Mouse (Mus musculus) C2C12 (cell line): ENCODE measurements at regions not wholly inside any gene's neighbourhood (a gene's known extent, or its start where the extent isn't known, plus 50 kb on each side); places are given as distances from the start of the nearest gene placed in this dataset.

Experiments used
- H3K27me3 ChIP-seq: one replicate; pipeline ENCODE4 v1.6.1; 2011; ENCODE audit not compliant: control insufficient read depth, insufficient read depth, insufficient read length
- H3K36me3 ChIP-seq: one replicate; pipeline ENCODE4 v1.6.1; 2011; ENCODE audit not compliant: control insufficient read depth, insufficient read depth
- H3K4me3 ChIP-seq: one replicate; pipeline ENCODE4 v1.5.1; 2011; ENCODE audit warnings: mild to moderate bottlenecking, control low read depth; ENCODE audit not compliant: poor library complexity, insufficient read depth, severe bottlenecking
- H3K79me2 ChIP-seq: one replicate; pipeline ENCODE4 v1.6.1; 2011; ENCODE audit not compliant: control insufficient read depth, insufficient read depth
- H3K79me3 ChIP-seq: one replicate; pipeline ENCODE4 v1.6.1; 2011; ENCODE audit warnings: low read depth, control low read depth
- H3ac ChIP-seq: one replicate; pipeline ENCODE3; 2011; ENCODE audit warnings: low read depth; ENCODE audit not compliant: control insufficient read depth, insufficient read length
- CEBPB ChIP-seq: IDR thresholded peaks from one replicate; pipeline ENCODE4 v1.6.1; 2011; ENCODE audit warnings: low read depth, mild to moderate bottlenecking, control low read depth, moderate library complexity
- CTCF ChIP-seq: IDR thresholded peaks from one replicate; pipeline ENCODE4 v1.5.1; 2011; ENCODE audit not compliant: control insufficient read depth, insufficient read depth, insufficient read length
- FOSL1 ChIP-seq: IDR thresholded peaks from one replicate; pipeline ENCODE4 v1.8.0; 2011; ENCODE audit warnings: mild to moderate bottlenecking, low read length; ENCODE audit not compliant: poor library complexity, insufficient read depth, severe bottlenecking
- MAX ChIP-seq: IDR thresholded peaks from one replicate; pipeline ENCODE4 v1.6.1; 2011; ENCODE audit warnings: mild to moderate bottlenecking, control low read depth
- MYOD1 ChIP-seq: IDR thresholded peaks from one replicate; pipeline ENCODE4 v1.6.1; 2011; ENCODE audit warnings: low read depth; ENCODE audit not compliant: control insufficient read depth, insufficient read length
- MYOG ChIP-seq: IDR thresholded peaks from one replicate; pipeline ENCODE4 v1.6.1; 2011; ENCODE audit not compliant: control insufficient read depth, insufficient read length; ENCODE audit errors: extremely low read depth
- USF1 ChIP-seq: IDR thresholded peaks from one replicate; pipeline ENCODE4 v1.6.1; 2011; ENCODE audit warnings: low read depth, mild to moderate bottlenecking, control low read depth, moderate library complexity

DNA sequence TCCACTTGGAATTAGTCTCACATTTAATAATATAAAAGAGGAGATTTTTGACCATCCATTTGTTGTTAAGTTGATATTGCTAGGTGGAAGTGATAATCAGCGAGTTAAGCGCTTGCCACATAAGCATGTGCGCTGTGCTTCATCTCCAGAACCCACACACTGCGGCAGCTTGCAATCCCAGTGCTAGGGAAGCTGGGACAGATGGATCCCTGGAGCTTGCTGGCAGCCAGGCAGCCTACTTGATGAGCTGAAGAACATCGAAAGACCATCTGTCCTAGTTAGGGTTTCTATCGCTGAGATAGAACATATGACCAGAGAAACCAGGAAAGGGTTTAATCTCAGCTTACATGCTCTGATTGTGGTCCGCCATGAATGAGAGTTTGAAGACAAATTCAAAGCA is 266.1 kb upstream of the Pfn2 start:
- no peaks in the 10 kb centered on the region for H3K79me3 ChIP-seq
- no peak for TF ChIP-seq USF1
- TF ChIP-seq CTCF: no peak
- no peak for TF ChIP-seq CEBPB
- no peak for TF ChIP-seq MYOG
- TF ChIP-seq MYOD1: no peak
- no peak for TF ChIP-seq MAX
- no peak for TF ChIP-seq FOSL1

GRCm38 (mm10) chr3:58115511-58115910 is 267.6 kb upstream of the Pfn2 start:
- peaks cover 27% of the 10 kb centered on the region for H3K27me3 ChIP-seq
- TF ChIP-seq MAX: no peak
- no peak for TF ChIP-seq MYOD1
- no peak for TF ChIP-seq CTCF
- TF ChIP-seq CEBPB: no peak
- no peak for TF ChIP-seq FOSL1
- no peak for TF ChIP-seq MYOG
- TF ChIP-seq USF1: no peak
- H3K36me3 ChIP-seq: no peaks in the 10 kb centered on the region
- H3K79me3 ChIP-seq: no peaks in the 10 kb centered on the region
- H3K79me2 ChIP-seq: no peaks in the 10 kb centered on the region
- H3ac ChIP-seq: no peak overlapping the region
- H3K4me3 ChIP-seq: no peak overlapping the region

More for the DNA sequence above, 266.1 kb upstream of the Pfn2 start:
- H3K4me3 ChIP-seq: no peak overlapping the region
- peaks cover 35% of the 10 kb centered on the region for H3K27me3 ChIP-seq
- H3K36me3 ChIP-seq: no peaks in the 10 kb centered on the region
- no peaks in the 10 kb centered on the region for H3K79me2 ChIP-seq
- H3ac ChIP-seq: no peak overlapping the region

DNA sequence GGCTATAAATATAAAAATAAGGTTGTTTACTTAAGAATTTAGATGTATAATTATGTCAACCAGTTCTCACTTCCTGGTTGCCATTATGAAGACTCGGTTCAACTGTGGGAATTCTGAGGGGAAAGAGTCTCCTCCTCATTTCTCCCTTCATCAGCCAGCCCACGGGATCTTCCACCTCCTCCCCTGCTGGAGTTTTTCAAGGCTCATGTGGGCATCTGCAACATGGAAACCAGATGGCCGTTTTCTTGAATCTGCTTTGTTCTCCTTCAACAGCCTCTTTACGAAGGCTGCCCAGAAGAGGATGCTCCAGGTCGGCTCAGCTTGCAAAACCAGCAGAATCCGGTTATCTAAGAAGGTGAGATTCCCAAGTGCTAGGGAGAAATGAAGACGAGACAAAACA is 269.0 kb upstream of the Pfn2 start:
- Histone ChIP-seq H3K27me3 (peaks cover 33% of the 10 kb centered on the region), H3ac (no peak overlapping the region), H3K79me2 (no peaks in the 10 kb centered on the region), H3K79me3 (no peaks in the 10 kb centered on the region), H3K36me3 (no peaks in the 10 kb centered on the region), H3K4me3 (no peak overlapping the region)
- no peak for TF ChIP-seq FOSL1
- TF ChIP-seq USF1: no peak

DNA sequence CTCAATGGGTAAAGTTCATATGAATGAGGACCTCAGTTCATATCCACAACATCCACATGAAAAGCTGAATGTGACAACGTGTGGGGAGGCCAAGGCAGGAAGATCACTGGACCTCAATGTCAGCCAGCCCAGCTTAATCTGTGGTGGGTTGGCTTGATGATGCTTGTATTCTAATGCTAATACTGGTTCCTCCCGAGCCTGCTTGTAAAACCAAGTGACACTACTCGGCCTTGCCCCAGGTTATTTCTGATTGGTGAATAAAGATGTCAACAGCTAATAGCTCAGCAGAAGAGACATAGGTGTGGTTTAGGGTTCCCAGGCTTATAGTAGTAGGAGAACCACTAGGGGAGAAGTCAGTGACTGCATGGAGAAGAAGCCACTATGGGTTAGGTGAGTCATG is 272.2 kb upstream of the Pfn2 start:
- Histone ChIP-seq H3ac (no peak overlapping the region), H3K79me3 (no peaks in the 10 kb centered on the region), H3K79me2 (no peaks in the 10 kb centered on the region), H3K27me3 (peaks cover 12% of the 10 kb centered on the region), H3K4me3 (no peak overlapping the region), H3K36me3 (no peaks in the 10 kb centered on the region)
- TF ChIP-seq CEBPB: no peak
- no peak for TF ChIP-seq USF1
- no peak for TF ChIP-seq MYOG
- no peak for TF ChIP-seq MAX
- no peak for TF ChIP-seq FOSL1
- no peak for TF ChIP-seq MYOD1
- TF ChIP-seq CTCF: no peak

GRCm38 (mm10) chr3:58122456-58123359 is 274.8 kb upstream of the Pfn2 start:
- no peak overlapping the region for H3ac ChIP-seq
- peaks cover 16% of the 10 kb centered on the region for H3K27me3 ChIP-seq
- H3K79me3 ChIP-seq: no peaks in the 10 kb centered on the region
- H3K36me3 ChIP-seq: no peaks in the 10 kb centered on the region
- no peaks in the 10 kb centered on the region for H3K79me2 ChIP-seq
- peak; percentile 81 for TF ChIP-seq CTCF
- TF ChIP-seq MAX: peak; percentile 30
- TF ChIP-seq FOSL1: no peak
- TF ChIP-seq USF1: peak; percentile 63
- no peak overlapping the region for H3K4me3 ChIP-seq

GRCm38 (mm10) chr3:58123396-58124077 is 275.7 kb upstream of the Pfn2 start:
- H3K36me3 ChIP-seq: no peaks in the 10 kb centered on the region
- TF ChIP-seq MAX (no peak), FOSL1 (no peak), MYOD1 (no peak), CEBPB (no peak), USF1 (no peak), CTCF (no peak), MYOG (no peak)
- H3K4me3 ChIP-seq: no peak overlapping the region
- peaks cover 17% of the 10 kb centered on the region for H3K27me3 ChIP-seq
- no peaks in the 10 kb centered on the region for H3K79me3 ChIP-seq
- H3K79me2 ChIP-seq: no peaks in the 10 kb centered on the region
- H3ac ChIP-seq: no peak overlapping the region
